Mouse (Mus musculus) G1E (cell line): ENCODE measurements around the gene Nbas.

Experiments used
- CTCF ChIP-seq: IDR thresholded peaks from 2 replicates; pipeline ENCODE4 v1.5.1; 2012; ENCODE audit warnings: low read depth, low read length, inconsistent platforms, mixed read lengths
- GATA1 ChIP-seq: IDR thresholded peaks from 2 replicates; pipeline ENCODE4 v1.6.1; 2012; ENCODE audit warnings: borderline replicate concordance, low read length, inconsistent platforms, mixed read lengths
- POLR2AphosphoS5 ChIP-seq: IDR thresholded peaks from 2 replicates; pipeline ENCODE4 v1.6.1; 2012; ENCODE audit warnings: low read depth, low read length, inconsistent platforms; ENCODE audit not compliant: insufficient replicate concordance
- TAL1 ChIP-seq: conservative IDR thresholded peaks from 2 replicates; pipeline ENCODE4 v1.6.1; 2012; ENCODE audit warnings: low read depth, low read length, inconsistent platforms, mixed read lengths

DNA sequence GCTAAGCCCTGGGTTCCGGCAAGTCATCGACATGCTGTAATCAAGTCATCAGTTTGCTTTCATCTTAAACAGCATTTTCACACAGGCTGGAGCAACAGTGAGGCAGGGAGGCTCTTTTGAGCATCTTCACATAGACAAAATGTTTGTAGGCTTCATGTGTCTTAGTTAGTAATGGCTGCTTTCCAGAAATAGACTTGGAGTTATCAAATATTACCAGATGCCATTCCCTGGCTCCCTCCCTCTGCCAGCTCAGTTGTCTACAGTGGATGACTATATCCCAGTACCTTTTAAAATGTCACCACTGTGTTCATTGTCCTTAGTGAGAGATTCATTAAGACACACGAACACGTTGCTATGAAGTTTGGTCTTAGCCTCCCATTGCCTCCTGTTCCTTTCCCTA, 270.2 kb downstream of the Nbas start:
- TF ChIP-seq CTCF (no peak), TAL1 (no peak), GATA1 (no peak), POLR2AphosphoS5 (no peak)
